Comparison of ENCODE assay signal across 15 mouse cellular contexts in the genomic region with DNA sequence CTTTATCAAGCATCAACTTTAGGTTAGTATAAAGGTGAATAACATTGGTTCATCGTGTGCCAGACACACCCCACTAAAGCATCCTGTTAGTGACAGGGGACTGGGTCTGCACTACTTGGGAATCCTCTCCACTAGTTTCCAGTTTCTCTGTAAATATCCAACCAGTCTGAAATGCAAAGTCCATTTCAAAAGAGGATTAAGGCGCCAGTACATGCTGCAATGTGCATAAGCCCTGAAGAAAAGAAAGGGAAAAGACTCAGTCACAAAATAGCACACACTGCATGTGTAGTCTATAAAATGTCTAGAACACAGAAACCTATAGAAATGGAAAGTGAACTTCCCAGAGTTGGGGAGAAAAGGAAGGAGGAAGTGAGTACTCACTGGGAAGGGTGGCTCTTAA.
DNase-seq lines count a peak whose midpoint lies in the region; ATAC-seq and TF ChIP-seq lines count a peak whose summit lies in the region.
"Had no signal": no experiment of that assay in that cellular context is flagged by ENCODE, and none has a peak within 500 bp of the region (broad histone marks: within the 10 kb centered on the region; RNA-seq: fewer than 3 reads in every experiment).

No protein-coding gene starts in this region.

- no peak overlapping the region for H3K9ac ChIP-seq in kidney, postnatal 0 days (ENCODE audit: low read depth, low read length)
- H3K9ac ChIP-seq in stomach, embryonic 16.5 days (ENCODE audit: low read length): no peak overlapping the region
- H3K9ac ChIP-seq: forebrain, embryonic 15.5 days; heart, embryonic 13.5 days; hindbrain, embryonic 15.5 days had no signal

- H3K27ac ChIP-seq in kidney, adult 2 months (ENCODE audit: insufficient read depth, low read depth, low read length): no peak overlapping the region
- H3K27ac ChIP-seq in kidney, postnatal 0 days: no peak overlapping the region
- H3K27ac ChIP-seq in stomach, embryonic 16.5 days (ENCODE audit: low read length): peak overlapping the region; percentile 15; the same call in 1 of the 2 replicates
- H3K27ac ChIP-seq: forebrain, embryonic 15.5 days; heart, embryonic 13.5 days; hindbrain, embryonic 15.5 days had no signal

- no peak overlapping the region for H3K4me2 ChIP-seq in kidney, postnatal 0 days (ENCODE audit: low read length)
- H3K4me2 ChIP-seq in stomach, embryonic 16.5 days (ENCODE audit: low read depth, low read length): no peak overlapping the region
- H3K4me2 ChIP-seq: forebrain, embryonic 15.5 days; heart, embryonic 13.5 days; hindbrain, embryonic 15.5 days had no signal

- DNase-seq in kidney, adult 2 months: peak; percentile 43
- DNase-seq in kidney, adult 18-20 months: no peak
- no peak for DNase-seq in kidney, postnatal 0 days (ENCODE audit: low spot score)
- no peak for DNase-seq in kidney, postnatal 4 days
- DNase-seq in ovary, postnatal 10 days (ENCODE audit: low spot score): no peak
- DNase-seq: adrenal gland, adult 2 months; adrenal gland, postnatal 25 days; cerebellum, adult 18-20 months; cerebellum, adult 9-11 months; gastrocnemius, postnatal 36 days; heart, postnatal 36 days had no signal

- no peak for TF ChIP-seq POLR2A in kidney, adult 2 months (IDR thresholded peaks at IDR 0.05; ENCODE audit: low read depth, low read length)

- no peak for TF ChIP-seq CTCF in kidney, adult 2 months (conservative IDR thresholded peaks at IDR 0.05; ENCODE audit: insufficient read depth, insufficient read length, low read depth, low read length)
- TF ChIP-seq CTCF in kidney, postnatal 0 days (IDR thresholded peaks at IDR 0.05; ENCODE audit: low read depth): no peak

- H3K4me3 ChIP-seq in kidney, adult 2 months (ENCODE audit: insufficient read depth, low read depth, low read length): no peak overlapping the region
- H3K4me3 ChIP-seq in kidney, postnatal 0 days (replicated peaks; ENCODE audit: low read depth, low read length): no peak overlapping the region
- no peak overlapping the region for H3K4me3 ChIP-seq in stomach, embryonic 16.5 days (replicated peaks; ENCODE audit: low read length)
- H3K4me3 ChIP-seq: forebrain, embryonic 15.5 days; heart, embryonic 13.5 days; hindbrain, embryonic 15.5 days had no signal

- H3K9me3 ChIP-seq in kidney, postnatal 0 days (replicated peaks; ENCODE audit: low read length): no peaks in the 10 kb centered on the region
- no peaks in the 10 kb centered on the region for H3K9me3 ChIP-seq in stomach, embryonic 16.5 days (replicated peaks; ENCODE audit: control insufficient read depth, low read length)
- H3K9me3 ChIP-seq: forebrain, embryonic 15.5 days; heart, embryonic 13.5 days; hindbrain, embryonic 15.5 days had no signal

- ATAC-seq in kidney, postnatal 0 days (replicated peaks; ENCODE audit: low FRiP score, low read depth): peak; percentile 40; the same call in 1 of the 2 replicates
- no peak for ATAC-seq in stomach, embryonic 16.5 days (ENCODE audit: insufficient read depth, low FRiP score)
- ATAC-seq: forebrain, embryonic 15.5 days had no signal

- peaks cover 24% of the 10 kb centered on the region for H3K4me1 ChIP-seq in kidney, adult 2 months (ENCODE audit: control insufficient read depth, insufficient read depth, low read length)
- no peaks in the 10 kb centered on the region; the same call in 1 of the 2 replicates for H3K4me1 ChIP-seq in kidney, postnatal 0 days (replicated peaks; ENCODE audit: insufficient read depth, low read length)
- H3K4me1 ChIP-seq in stomach, embryonic 16.5 days (ENCODE audit: control insufficient read depth, insufficient read depth, low read length): peaks cover 33% of the 10 kb centered on the region
- H3K4me1 ChIP-seq: forebrain, embryonic 15.5 days had no signal

- WGBS in kidney, adult 2 months: 56% methylated on average over 2 of the region's 2 CpGs
- 65% methylated on average over 2 of the region's 2 CpGs for WGBS in kidney, postnatal 0 days
- 68% methylated on average over 2 of the region's 2 CpGs for WGBS in stomach, embryonic 16.5 days

- H3K36me3 ChIP-seq in kidney, adult 2 months (ENCODE audit: control insufficient read depth, insufficient read depth, low read length): no peaks in the 10 kb centered on the region
- H3K36me3 ChIP-seq in kidney, postnatal 0 days (ENCODE audit: insufficient read depth, low read length): no peaks in the 10 kb centered on the region
- H3K36me3 ChIP-seq in stomach, embryonic 16.5 days (ENCODE audit: control insufficient read depth, insufficient read depth, low read length): no peaks in the 10 kb centered on the region
- H3K36me3 ChIP-seq: forebrain, embryonic 15.5 days; heart, embryonic 13.5 days; hindbrain, embryonic 15.5 days had no signal

- H3K27me3 ChIP-seq in kidney, adult 2 months (replicated peaks; ENCODE audit: control insufficient read depth, insufficient read depth, low read length): no peaks in the 10 kb centered on the region
- no peaks in the 10 kb centered on the region for H3K27me3 ChIP-seq in kidney, postnatal 0 days (ENCODE audit: insufficient read depth, low read length)
- H3K27me3 ChIP-seq in stomach, embryonic 16.5 days (ENCODE audit: control insufficient read depth, insufficient read depth, low read length): no peaks in the 10 kb centered on the region
- H3K27me3 ChIP-seq: forebrain, embryonic 15.5 days; heart, embryonic 13.5 days; hindbrain, embryonic 15.5 days had no signal
